Mouse (Mus musculus) neural tube, postnatal 0 days (tissue): ENCODE measurements around the gene Atl2. TPM values are rescaled to one million over a fixed set of nuclear protein-coding genes. Genes with fewer than 3 reads are reported as not detected.

ENCODE experiments used
- polyA plus RNA-seq: library from polyadenylated mRNA; unstranded; fragments of >200 nt; fragmentation: Nextera tagmentation; extraction: Ambion mirVana; gene quantifications from 2 replicates; pipeline ENCODE4 v1.2.1, GENCODE M21; 2015

Gene Atl2
- polyA plus RNA-seq = 34.8 and 35.4 TPM in 2 replicates

GRCm38 (mm10) chr17:79895911-79896423 lies at the start of gene Atl2:
Atl2 (minus strand) TSS chr17:79896123.

Other genes starting within 250 kb of the Atl2 start
- 4.9 and 5.0 TPM in 2 replicates for gene Cyp1b1, start 181.1 kb downstream of the Atl2 start, polyA plus RNA-seq
- gene Hnrnpll, start 166.2 kb upstream of the Atl2 start, polyA plus RNA-seq = 41.3 and 43.3 TPM in 2 replicates
- gene Galm, start 231.3 kb upstream of the Atl2 start, polyA plus RNA-seq = 2.5 and 2.9 TPM in 2 replicates